Mouse (Mus musculus) forebrain, embryonic 11.5 days (tissue): ENCODE results near the gene Xrcc6. TPM values are rescaled to one million over a fixed set of nuclear protein-coding genes. Genes with fewer than 3 reads are reported as not detected.
"Not testable (repeated sequence)": the region's sequence is repeated elsewhere in the genome, so short reads cannot be mapped to it uniquely, and the experiment has no call there.

Source experiments
- ATAC-seq: fragments of 200-750 bp; cut with Nextera tagmentation; replicated peaks from 2 replicates; pipeline ENCODE4 v1.8.0; 2017; ENCODE audit warnings: moderate TSS enrichment; ENCODE audit not compliant: low FRiP score
- DNase-seq: peaks from one replicate; pipeline ENCODE4 v3.0.0-alpha.2; 2017; ENCODE audit warnings: low spot score
- H3K27ac ChIP-seq: fragments of 300-500 bp; sonication (generic); 2 replicates; pipeline ENCODE4 v1.5.1; 2014; ENCODE audit warnings: low read depth, low read length
- H3K27me3 ChIP-seq: fragments of 300-500 bp; sonication (generic); 2 replicates; pipeline ENCODE4 v1.6.1; 2014; ENCODE audit warnings: mild to moderate bottlenecking, low read length, mixed read lengths; ENCODE audit not compliant: control insufficient read depth, insufficient read depth
- H3K36me3 ChIP-seq: fragments of 300-500 bp; sonication (generic); 2 replicates; pipeline ENCODE4 v1.6.1; 2014; ENCODE audit warnings: mild to moderate bottlenecking, low read length, moderate library complexity, mixed read lengths; ENCODE audit not compliant: control insufficient read depth, insufficient read depth
- H3K4me1 ChIP-seq: fragments of 300-500 bp; sonication (generic); replicated peaks from 2 replicates; pipeline ENCODE4 v1.6.1; 2014; ENCODE audit warnings: low read length, mixed read lengths; ENCODE audit not compliant: control insufficient read depth, insufficient read depth
- H3K4me2 ChIP-seq: fragments of 300-500 bp; sonication (generic); 2 replicates; pipeline ENCODE4 v1.6.1; 2014; ENCODE audit warnings: low read depth, mild to moderate bottlenecking, low read length, moderate library complexity, mixed read lengths; ENCODE audit not compliant: severe bottlenecking
- H3K4me3 ChIP-seq: fragments of 300-500 bp; sonication (generic); 2 replicates; pipeline ENCODE4 v1.5.1; 2014; ENCODE audit warnings: low read depth, low read length
- H3K9ac ChIP-seq: fragments of 300-500 bp; sonication (generic); 2 replicates; pipeline ENCODE4 v1.6.1; 2014; ENCODE audit warnings: low read length
- H3K9me3 ChIP-seq: fragments of 300-500 bp; sonication (generic); 2 replicates; pipeline ENCODE4 v1.6.1; 2016; ENCODE audit warnings: low read length, mixed read lengths; ENCODE audit not compliant: control insufficient read depth
- WGBS: fragments of 180-500 bp; shearing (Covaris S2); extraction: QIAGEN DNeasy Blood & Tissue Kit; methylation state at CpG from one replicate; pipeline ENCODE4 v1.1.7; 2014; 5-methylcytosine and 5-hydroxymethylcytosine counted together
- polyA plus RNA-seq: library from polyadenylated mRNA; unstranded; fragments of >200 nt; fragmentation: Nextera tagmentation; extraction: Ambion mirVana; gene quantifications from 2 replicates; pipeline ENCODE4 v1.2.1, GENCODE M21; 2014

Gene Xrcc6
- polyA plus RNA-seq, 1 experiment from 2014 or later: 72.9 TPM

DNA sequence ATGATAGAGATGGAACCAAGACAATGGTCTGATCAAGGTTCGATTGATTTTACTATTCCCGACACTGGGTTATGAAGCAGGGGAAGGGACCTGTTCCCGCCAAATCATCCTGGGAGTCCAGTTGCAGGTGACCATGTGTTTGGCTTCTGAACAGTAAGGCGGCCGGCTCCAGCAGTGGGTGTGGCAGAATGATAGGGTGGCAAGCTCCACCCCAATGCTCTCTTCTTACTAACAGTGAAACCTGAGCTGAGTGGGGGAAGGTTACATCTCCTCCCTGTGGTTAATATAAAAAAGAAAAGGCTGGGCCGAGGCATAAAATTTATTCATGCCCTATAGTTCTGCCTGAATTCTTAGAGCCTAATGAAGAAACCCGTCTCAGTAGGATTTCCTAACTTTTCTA is 18.5 kb upstream of the Xrcc6 start:
- no peaks in the 10 kb centered on the region for H3K4me1 ChIP-seq
- H3K36me3 ChIP-seq: no peaks in the 10 kb centered on the region
- ATAC-seq (no peak), DNase-seq (no peak)
- no peaks in the 10 kb centered on the region for H3K9me3 ChIP-seq
- no peak overlapping the region for H3K27ac ChIP-seq
- H3K4me2 ChIP-seq: no peak overlapping the region
- no peak overlapping the region for H3K4me3 ChIP-seq
- WGBS: 69% methylated on average over 7 of the region's 7 CpGs
- H3K9ac ChIP-seq: no peak overlapping the region
- no peaks in the 10 kb centered on the region for H3K27me3 ChIP-seq

DNA sequence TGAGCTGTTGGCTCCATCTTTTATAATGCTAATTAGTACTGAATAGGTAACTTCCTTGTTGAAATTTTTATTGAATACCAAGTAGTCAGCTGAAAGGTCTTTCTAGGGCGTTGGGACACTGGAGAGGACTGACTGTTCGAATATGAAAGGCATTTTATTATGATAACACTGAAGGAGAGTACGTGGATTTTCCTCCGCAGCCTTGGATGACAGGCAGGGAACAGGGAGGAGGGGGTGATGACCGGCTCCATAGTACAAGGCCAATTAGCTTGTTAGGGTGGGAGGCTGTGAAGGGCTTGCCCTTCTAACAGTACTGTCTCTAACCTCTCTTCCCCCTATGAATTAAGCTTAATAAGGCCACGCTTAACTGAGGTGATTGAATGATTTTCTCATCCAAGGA is 18.0 kb upstream of the Xrcc6 start:
- H3K9ac ChIP-seq, H3K4me2 ChIP-seq, H3K27ac ChIP-seq, H3K4me3 ChIP-seq, H3K9me3 ChIP-seq, ATAC-seq, H3K4me1 ChIP-seq, H3K36me3 ChIP-seq, DNase-seq, H3K27me3 ChIP-seq: not testable (repeated sequence)
- 62% methylated on average over 6 of the region's 6 CpGs for WGBS

DNA sequence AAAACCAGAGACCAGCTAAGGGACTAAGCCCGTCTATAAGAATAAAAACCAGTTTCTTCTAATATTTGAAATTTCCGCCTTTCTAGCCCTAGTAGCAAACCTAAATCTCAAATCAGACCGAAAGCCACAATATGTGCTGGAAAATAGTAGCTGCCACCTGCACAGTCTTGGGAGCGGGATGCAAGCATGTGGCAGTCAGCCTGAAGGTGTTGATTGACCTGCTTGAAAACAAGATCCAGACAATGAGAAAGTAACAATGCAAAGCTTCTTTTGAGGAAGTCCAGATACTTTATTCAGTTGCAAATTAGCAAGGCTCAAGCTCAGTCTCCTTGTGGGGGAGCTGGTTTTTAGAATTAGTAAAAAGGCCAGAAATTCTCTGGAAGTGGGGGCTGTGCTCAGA is 17.1 kb upstream of the Xrcc6 start:
- H3K9ac ChIP-seq, H3K9me3 ChIP-seq, H3K27me3 ChIP-seq, H3K36me3 ChIP-seq, ATAC-seq, H3K4me2 ChIP-seq, H3K4me1 ChIP-seq, H3K4me3 ChIP-seq, H3K27ac ChIP-seq, DNase-seq: not testable (repeated sequence)
- 81% methylated on average over 4 of the region's 4 CpGs for WGBS

DNA sequence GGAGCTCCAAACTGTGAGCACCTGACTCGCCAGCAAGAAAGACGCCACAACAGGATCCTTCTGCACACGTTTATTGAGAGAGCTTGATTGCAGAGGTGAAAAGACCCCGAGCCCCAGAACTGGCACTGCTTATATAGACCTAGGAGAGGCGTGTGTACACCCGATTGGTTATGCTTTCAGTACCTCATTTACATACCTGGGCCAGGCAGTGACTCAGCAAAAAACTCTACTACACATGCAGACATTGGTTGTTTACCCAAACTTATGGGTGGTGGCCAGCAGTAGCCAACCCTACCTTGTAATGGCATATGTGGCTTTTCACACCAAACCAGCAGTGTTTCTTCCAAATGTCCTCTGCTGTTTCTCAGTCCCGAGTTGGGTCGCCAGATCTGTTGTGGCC is 12.5 kb upstream of the Xrcc6 start:
- not testable (repeated sequence) for H3K4me1 ChIP-seq, H3K36me3 ChIP-seq, H3K9me3 ChIP-seq, DNase-seq, H3K27ac ChIP-seq, H3K4me2 ChIP-seq, H3K27me3 ChIP-seq, ATAC-seq, H3K4me3 ChIP-seq, H3K9ac ChIP-seq
- WGBS: 93% methylated on average over 8 of the region's 8 CpGs

DNA sequence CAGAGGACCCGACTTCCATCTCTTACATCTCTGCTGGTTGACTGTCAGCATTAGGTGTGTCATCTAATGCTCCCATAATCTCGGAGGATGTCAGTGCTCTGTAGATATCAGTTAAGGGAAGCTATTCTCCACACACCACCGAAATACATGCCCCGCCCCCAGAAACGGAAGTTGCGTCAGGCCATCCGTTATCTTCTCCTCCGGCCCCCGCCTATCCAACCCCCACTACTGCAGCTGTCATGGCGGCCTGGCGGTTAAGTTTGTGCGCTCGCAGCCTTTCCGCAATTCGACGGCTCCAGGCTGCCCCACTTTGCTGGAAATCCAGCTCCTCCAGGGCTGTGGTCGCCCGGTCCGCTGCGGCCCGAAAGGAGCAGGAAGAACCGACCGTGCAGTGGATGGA is 7.3 kb upstream of the Xrcc6 start, which contains the start of gene 1700029P11Rik:
Gene 1700029P11Rik (plus strand): TSS at position 220 of the 400 bp plus-strand sequence.
- WGBS: 95% methylated on average over 23 of the region's 23 CpGs
- ATAC-seq (no peak), DNase-seq (no peak)
- H3K4me3 ChIP-seq: no peak within 1 kb of the TSS
- no peaks in the 10 kb centered on the region for H3K9me3 ChIP-seq
- no peaks in the 10 kb centered on the region; the same call in 1 of the 2 replicates for H3K4me1 ChIP-seq
- no peak within 1 kb of the TSS for H3K4me2 ChIP-seq
- no peaks in the 10 kb centered on the region for H3K36me3 ChIP-seq
- no peak within 1 kb of the TSS for H3K27ac ChIP-seq
- H3K9ac ChIP-seq: no peak within 1 kb of the TSS
- no peaks in the 10 kb centered on the region for H3K27me3 ChIP-seq

DNA sequence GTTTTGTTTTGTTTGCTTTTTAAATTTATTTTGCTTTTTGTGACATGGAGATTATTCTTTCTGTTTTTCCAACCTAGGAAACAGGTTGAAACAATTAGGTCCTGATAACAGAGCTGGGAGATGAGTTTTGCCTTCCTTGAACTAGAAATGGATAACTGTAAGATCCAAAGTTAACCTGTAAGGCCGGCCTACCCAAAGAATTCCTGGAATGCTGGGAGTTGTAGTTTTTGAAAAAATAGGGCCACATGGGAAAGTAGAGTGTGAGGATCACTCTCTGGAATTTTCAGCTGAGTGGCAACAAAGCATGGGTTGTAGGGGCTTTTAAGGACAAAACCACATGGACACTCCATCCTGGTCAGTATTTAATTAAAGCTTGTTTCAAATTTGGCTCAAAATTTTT is 5.5 kb upstream of the Xrcc6 start:
- Histone ChIP-seq H3K9me3 (no peaks in the 10 kb centered on the region), H3K36me3 (no peaks in the 10 kb centered on the region), H3K27ac (no peak overlapping the region), H3K27me3 (no peaks in the 10 kb centered on the region), H3K4me1 (peaks cover 4% of the 10 kb centered on the region), H3K9ac (no peak overlapping the region), H3K4me3 (no peak overlapping the region), H3K4me2 (no peak overlapping the region)
- ATAC-seq (no peak), DNase-seq (no peak)
- 55% methylated on average over 1 of the region's 1 CpGs for WGBS

DNA sequence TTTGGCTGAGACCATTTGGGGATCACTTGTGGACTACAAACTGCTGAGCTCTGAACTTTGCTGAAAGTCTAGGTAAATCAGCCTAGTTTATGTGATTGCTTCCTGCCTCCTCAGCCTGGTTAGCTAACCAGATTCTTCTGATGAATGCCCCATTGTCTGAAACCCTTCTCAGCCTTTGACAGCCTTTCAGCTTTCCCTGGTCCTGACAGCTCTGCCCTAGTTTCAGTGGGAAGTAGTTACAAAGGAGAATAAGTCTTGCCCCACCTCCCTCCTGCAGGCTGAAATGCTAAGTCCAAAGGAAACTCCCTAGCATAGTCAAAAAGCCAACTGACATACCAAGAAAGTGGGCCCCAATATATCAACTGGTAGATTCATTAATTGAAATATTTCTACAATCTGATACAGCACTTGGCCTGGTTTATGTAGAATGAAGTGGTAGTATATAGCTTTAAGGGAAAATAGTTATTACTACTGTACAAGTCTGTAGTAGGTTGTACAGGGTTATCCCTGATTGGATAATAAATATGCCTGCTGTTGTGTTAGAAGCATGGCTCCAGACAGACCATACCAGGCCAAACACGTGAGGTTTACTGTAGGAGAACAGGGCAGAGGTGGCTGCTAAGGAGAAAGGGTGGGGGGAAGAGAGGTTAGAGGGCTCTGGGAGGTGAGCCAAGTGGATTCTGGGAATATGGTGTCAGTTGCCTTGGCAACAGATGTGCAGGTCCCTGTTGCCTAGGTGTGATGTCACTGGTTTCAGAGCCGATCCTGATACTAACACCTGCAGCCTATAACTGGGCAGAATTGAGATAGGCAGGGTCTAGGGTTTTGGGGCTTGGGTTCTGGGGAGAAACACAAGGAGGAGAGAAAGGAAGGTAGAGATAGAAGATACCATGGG is 2.1 kb upstream of the Xrcc6 start:
- Histone ChIP-seq H3K4me3 (no peak overlapping the region), H3K36me3 (no peaks in the 10 kb centered on the region), H3K4me2 (no peak overlapping the region), H3K27me3 (no peaks in the 10 kb centered on the region), H3K9me3 (no peaks in the 10 kb centered on the region), H3K27ac (peak overlapping the region; percentile 48), H3K4me1 (peaks cover 4% of the 10 kb centered on the region), H3K9ac (no peak overlapping the region)
- 63% methylated on average over 2 of the region's 2 CpGs for WGBS
- no peak for ATAC-seq
- no peak for DNase-seq

DNA sequence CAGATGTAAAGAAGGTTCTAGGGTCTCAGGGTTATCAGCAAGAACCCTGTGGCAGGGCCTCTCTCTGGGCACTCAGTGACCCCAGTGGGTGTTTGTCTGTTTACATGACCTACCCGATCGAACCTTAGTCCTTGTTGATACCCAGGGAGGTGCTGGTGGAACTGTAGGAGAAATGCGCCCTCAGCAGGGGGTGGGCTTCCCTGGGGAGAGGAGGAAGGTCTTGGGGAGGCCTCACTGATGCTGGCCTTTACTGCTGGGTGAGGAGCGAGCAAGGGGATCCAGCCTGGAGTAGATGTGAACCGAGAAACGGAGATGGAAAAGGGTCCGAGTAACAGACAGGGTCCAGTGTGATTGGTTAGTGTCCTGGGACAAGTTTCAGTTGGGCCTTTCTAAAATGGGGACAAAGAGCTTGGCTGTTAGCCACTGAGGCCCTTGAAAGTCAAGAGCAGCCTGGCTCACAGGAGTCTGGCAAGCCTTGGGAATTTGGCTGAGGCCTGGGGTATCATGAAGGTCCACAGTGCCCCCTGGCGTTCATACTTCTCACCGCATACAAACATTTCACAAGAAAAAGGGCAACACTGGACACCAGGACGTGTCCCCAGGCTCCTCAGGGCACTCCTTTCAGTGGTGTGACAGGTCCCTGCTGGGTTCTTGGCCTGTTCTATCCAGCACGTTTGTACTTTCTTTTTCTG is 1.9 kb downstream of the Xrcc6 start:
- Histone ChIP-seq H3K4me1 (peaks cover 4% of the 10 kb centered on the region), H3K9me3 (no peaks in the 10 kb centered on the region), H3K27me3 (no peaks in the 10 kb centered on the region), H3K4me3 (no peak overlapping the region), H3K27ac (no peak overlapping the region), H3K9ac (no peak overlapping the region), H3K36me3 (no peaks in the 10 kb centered on the region), H3K4me2 (no peak overlapping the region)
- peak; percentile 92 for DNase-seq
- peak; percentile 58; the same call in 1 of the 2 replicates for ATAC-seq
- WGBS: 44% methylated on average over 11 of the region's 11 CpGs
